Comparison of ENCODE assay signal across 29 mouse cellular contexts in genomic region chr16:30956141-30956540, GRCm38 (mm10).
DNase-seq lines count a peak whose midpoint lies in the region; ATAC-seq and TF ChIP-seq lines count a peak whose summit lies in the region.
"Had no signal": no experiment of that assay in that cellular context is flagged by ENCODE, and none has a peak within 500 bp of the region (broad histone marks: within the 10 kb centered on the region; RNA-seq: fewer than 3 reads in every experiment).

No protein-coding gene starts in this region.

- no peaks in the 10 kb centered on the region for H3K27me3 ChIP-seq in neural tube, embryonic 13.5 days
- H3K27me3 ChIP-seq: CH12.LX; embryonic facial prominence, embryonic 12.5 days; forebrain, embryonic 12.5 days; Patski had no signal

- 0 out of 2 replicates have a peak, but pooled peaks cover 5% of the 10 kb centered on the region for H3K4me1 ChIP-seq in neural tube, embryonic 13.5 days (replicated peaks)
- H3K4me1 ChIP-seq in embryonic fibroblast, embryonic 13.5 days (ENCODE audit: control insufficient read depth, insufficient read depth, low read length), result no peaks in the 10 kb centered on the region
- H3K4me1 ChIP-seq: embryonic facial prominence, embryonic 12.5 days; forebrain, embryonic 10.5 days; forebrain, embryonic 12.5 days had no signal

- peak overlapping the region; percentile 57 for H3K27ac ChIP-seq in neural tube, embryonic 13.5 days (replicated peaks)
- H3K27ac ChIP-seq in embryonic fibroblast, embryonic 13.5 days (ENCODE audit: insufficient read depth, low read length), result peak overlapping the region; percentile 80
- H3K27ac ChIP-seq: embryonic facial prominence, embryonic 10.5 days; embryonic facial prominence, embryonic 12.5 days; forebrain, embryonic 10.5 days; forebrain, embryonic 12.5 days had no signal

- H3K4me2 ChIP-seq in neural tube, embryonic 13.5 days, result no peak overlapping the region
- H3K4me2 ChIP-seq: embryonic facial prominence, embryonic 12.5 days; forebrain, embryonic 12.5 days had no signal

- no peak overlapping the region for H3K9ac ChIP-seq in neural tube, embryonic 13.5 days
- H3K9ac ChIP-seq: embryonic facial prominence, embryonic 12.5 days; forebrain, embryonic 12.5 days had no signal

- no peak for ATAC-seq in neural tube, embryonic 13.5 days (ENCODE audit: low read depth)
- ATAC-seq in megakaryocyte progenitor cell, adult 5-6 weeks (replicated peaks; ENCODE audit: poor library complexity), result no peak
- ATAC-seq: CD4-positive, CD25-positive, alpha-beta regulatory T cell, adult 4 months; forebrain, embryonic 14.5 days; forebrain, embryonic 16.5 days; Patski had no signal

- peaks cover 10% of the 10 kb centered on the region; the same call in 1 of the 2 replicates for H3K36me3 ChIP-seq in neural tube, embryonic 13.5 days
- H3K36me3 ChIP-seq: forebrain, embryonic 12.5 days had no signal

- H3K4me3 ChIP-seq in neural tube, embryonic 13.5 days, result no peak overlapping the region
- no peak overlapping the region for H3K4me3 ChIP-seq in embryonic fibroblast, embryonic 13.5 days (ENCODE audit: insufficient read depth, low read length)
- H3K4me3 ChIP-seq: embryonic facial prominence, embryonic 10.5 days; embryonic facial prominence, embryonic 12.5 days; erythroblast, embryonic 14.5 days; forebrain, embryonic 10.5 days; forebrain, embryonic 12.5 days had no signal

- TF ChIP-seq POLR2A in embryonic fibroblast, embryonic 13.5 days (IDR thresholded peaks at IDR 0.05; ENCODE audit: low read depth, low read length), result no peak

- no peak for DNase-seq in neural tube, embryonic 10.5 days (ENCODE audit: extremely low spot score, low spot score)
- DNase-seq in Muller cell, postnatal 12 days (ENCODE audit: inconsistent ontology term), result peak; percentile 47
- DNase-seq in ovary, postnatal 36 days (ENCODE audit: low spot score), result no peak
- DNase-seq in embryo, embryonic 9.5 days (ENCODE audit: extremely low spot score), result no peak
- DNase-seq: adrenal gland, adult 2 months; adrenal gland, postnatal 10 days; adrenal gland, postnatal 25 days; B cell, adult 2 months; cerebellum, adult 11 months; cerebellum, adult 18-20 months; cerebellum, adult 8-10 months; cerebellum, adult 9-11 months; cerebellum, postnatal 14 days; cerebellum, postnatal 36 days; embryo, embryonic 11 days had no signal

- H3K9me3 ChIP-seq in neural tube, embryonic 13.5 days, result no peaks in the 10 kb centered on the region
- H3K9me3 ChIP-seq: embryonic facial prominence, embryonic 10.5 days; embryonic facial prominence, embryonic 12.5 days; forebrain, embryonic 10.5 days; forebrain, embryonic 12.5 days; G1E had no signal

- no peak for TF ChIP-seq CTCF in embryonic fibroblast, embryonic 13.5 days (IDR thresholded peaks at IDR 0.05; ENCODE audit: borderline replicate concordance, insufficient read depth, low read length)

- 86% methylated on average over 8 of the region's 8 CpGs for WGBS in neural tube, embryonic 13.5 days
